Mouse (Mus musculus) right cerebral cortex, postnatal 10 days (tissue): ENCODE results near the gene Gch1.

Experiments
- DNase-seq, 2 experiments: peaks; one replicate each; pipeline ENCODE4 v3.0.0; 2021; ENCODE audit warnings: low spot score in 2 of 2

The Gch1 gene

GRCm38 (mm10) chr14:47188848-47189634 is at the start of gene Gch1:
Gene Gch1 (minus strand): TSS chr14:47189413.
- DNase-seq = peak; percentile 73 to 78

- no peak for DNase-seq
Observed at GRCm38 (mm10) chr14:47237286-47237685, 48.1 kb upstream of the Gch1 start.

- no peak for DNase-seq
Observed at GRCm38 (mm10) chr14:47236491-47236890, 47.3 kb upstream of the Gch1 start.

DNA sequence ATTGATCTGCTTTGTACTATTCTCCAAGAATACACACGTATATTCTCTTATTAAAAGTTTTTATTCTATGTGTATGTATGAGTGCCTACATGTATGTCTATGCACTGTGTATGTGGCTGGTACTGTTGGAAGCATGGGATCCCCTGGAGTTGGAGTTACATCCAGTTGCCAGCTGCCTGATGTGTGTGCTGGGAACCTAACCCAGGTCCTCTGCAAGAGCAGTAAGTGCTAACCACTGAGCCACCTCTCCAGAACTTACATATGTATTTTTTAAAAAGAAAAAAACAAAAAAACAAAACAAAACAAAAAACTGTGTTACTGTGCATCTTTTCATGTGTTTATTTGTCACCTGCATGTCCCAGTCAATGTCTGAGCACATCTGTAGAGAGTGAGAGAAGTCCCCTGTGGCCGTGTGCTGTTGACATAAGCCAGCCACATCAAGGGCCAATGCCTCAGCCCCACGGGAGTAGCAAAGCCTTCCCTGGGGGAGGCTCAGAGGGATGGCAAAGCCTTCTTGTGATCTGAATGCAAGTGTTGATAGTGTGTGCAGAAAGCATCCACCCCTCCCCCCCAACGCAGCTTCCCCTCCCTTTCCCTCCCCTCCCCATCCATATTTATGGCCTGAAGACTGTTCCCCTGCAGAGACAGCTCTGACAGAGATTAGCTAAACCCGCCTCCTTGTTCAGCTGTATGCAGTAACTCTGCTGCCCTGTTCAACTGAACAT is 45.5 kb upstream of the Gch1 start:
- DNase-seq = no peak

GRCm38 (mm10) chr14:47234032-47234431 is 44.8 kb upstream of the Gch1 start:
- no peak for DNase-seq

DNA sequence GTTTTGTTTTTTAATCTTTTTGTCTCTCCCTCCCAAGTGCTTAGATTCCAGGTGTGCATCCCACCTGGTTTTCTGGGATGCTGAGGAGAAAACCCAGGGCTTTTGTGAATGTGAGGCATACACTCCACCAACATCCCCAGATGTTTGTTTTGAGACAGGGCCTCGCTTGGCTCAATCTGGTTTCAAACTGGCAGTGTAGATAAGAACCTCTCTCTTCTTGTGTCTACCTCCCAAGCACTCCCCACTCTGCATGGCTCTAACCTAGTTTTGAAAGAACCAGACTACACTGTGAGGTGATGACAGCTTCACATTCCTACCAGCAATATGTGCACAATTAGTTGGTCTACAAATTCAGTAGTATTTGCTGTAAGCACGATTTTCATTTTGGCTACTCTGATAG is 44.4 kb upstream of the Gch1 start:
- no peak for DNase-seq

DNA sequence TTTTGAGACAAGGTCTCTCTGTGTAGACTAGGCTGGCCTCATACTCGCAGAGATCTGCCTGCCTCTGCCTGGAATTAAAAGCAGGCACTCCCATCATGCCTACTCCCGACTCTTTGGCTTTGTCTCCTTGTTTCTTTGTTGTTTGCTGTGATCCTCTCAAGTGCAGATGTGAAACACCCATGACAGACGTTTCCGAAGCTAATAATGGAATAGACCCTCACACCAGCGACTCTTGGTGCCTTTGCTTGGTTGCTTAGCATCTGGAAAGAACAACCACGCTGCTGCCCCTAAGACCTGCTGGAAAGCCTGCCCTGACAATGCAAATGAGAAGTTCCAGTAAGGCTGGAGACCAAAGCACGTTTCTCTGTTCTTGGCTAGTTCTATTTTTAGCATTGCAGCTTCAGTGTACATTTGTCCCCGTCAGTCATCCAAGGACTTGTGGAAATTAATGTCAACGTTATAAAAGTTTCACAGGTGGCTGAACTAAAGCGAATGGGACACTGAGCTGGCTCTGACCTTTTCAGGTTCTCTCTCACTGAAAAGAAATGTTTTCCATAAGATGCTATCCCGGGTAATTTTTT is 40.7 kb upstream of the Gch1 start:
- no peak for DNase-seq

GRCm38 (mm10) chr14:47225931-47226330 is 36.7 kb upstream of the Gch1 start:
- no peak for DNase-seq

DNA sequence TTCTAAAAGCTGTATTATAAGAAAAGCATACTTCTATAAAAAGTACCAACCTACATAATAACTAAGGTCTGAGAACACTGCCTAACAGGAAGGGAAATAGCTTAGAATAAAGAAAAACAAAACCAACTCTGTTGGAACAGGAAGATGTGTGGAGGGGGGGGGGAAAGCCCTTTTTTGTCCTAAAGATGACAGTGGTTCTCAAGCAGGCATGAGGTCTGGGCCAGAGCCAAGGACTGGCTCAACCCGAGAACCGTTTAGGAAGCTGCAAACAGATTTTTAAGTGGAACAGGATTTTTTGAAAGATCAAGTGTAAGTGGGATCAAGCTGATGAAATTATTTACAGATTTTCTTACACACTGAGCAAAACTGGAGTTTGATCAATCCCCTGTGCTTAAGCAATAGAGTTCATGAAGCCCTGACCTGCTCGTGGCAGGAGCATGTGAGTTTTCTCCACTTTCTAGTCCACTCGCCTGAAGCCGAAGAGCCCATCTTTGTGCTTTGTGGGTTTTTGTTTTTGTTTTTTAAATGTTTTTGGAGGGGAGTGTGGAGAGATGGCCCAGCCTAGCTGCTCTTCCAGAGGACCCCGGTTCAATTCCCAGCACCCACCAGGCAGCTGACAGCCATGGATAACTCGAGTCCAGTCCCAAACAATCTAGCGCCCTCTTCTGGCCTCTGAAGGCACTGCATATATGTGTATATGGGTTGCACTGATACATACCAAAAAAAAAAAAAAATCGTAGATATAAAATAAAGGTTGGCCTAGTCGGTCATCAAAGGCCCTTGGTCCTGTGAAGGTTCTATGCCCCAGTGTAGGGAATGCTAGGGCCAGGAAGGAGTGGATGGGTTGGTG is 35.5 kb upstream of the Gch1 start:
- DNase-seq = no peak

DNA sequence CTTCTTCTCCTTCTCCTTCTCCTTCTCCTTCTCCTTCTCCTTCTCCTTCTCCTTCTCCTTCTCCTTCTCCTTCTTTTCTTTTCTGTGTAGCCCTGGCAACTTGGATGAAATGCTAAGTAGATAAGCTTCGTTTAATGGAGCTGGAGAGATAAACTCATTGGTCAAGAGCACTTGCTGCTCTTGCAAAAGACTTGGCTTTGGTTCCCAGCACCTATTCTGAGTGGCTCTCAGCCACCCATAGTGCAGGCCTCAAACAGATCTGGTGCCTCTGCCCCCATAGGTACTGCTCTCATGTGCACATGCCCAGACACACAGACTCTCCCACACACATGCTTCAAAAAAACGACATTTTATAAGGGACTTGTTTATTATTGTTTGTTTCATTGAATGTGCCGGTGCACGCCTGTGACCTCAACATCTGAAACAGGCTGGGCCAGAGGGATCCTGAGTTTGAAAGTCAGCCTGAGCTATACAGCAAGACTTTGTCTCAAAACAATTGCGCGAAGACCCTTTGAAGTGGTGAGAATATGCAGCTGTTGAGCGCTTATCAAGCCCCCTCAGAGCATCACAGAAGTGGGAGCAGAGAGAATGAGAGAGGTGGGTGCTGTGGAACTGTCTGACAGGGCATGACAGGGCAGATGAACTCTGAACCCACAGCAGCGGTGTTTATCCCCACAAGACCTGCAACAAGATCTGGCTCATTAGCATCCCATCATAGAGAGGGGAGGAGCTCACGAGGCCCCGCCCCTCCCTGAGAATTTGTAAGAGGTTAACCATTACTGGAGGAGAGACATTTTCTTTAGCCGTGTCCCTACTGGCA is 33.6 kb upstream of the Gch1 start:
- DNase-seq = no peak

- no peak for DNase-seq
Observed at GRCm38 (mm10) chr14:47221567-47221966, 32.4 kb upstream of the Gch1 start.

GRCm38 (mm10) chr14:47220231-47221025 is 31.2 kb upstream of the Gch1 start:
- no peak for DNase-seq

DNA sequence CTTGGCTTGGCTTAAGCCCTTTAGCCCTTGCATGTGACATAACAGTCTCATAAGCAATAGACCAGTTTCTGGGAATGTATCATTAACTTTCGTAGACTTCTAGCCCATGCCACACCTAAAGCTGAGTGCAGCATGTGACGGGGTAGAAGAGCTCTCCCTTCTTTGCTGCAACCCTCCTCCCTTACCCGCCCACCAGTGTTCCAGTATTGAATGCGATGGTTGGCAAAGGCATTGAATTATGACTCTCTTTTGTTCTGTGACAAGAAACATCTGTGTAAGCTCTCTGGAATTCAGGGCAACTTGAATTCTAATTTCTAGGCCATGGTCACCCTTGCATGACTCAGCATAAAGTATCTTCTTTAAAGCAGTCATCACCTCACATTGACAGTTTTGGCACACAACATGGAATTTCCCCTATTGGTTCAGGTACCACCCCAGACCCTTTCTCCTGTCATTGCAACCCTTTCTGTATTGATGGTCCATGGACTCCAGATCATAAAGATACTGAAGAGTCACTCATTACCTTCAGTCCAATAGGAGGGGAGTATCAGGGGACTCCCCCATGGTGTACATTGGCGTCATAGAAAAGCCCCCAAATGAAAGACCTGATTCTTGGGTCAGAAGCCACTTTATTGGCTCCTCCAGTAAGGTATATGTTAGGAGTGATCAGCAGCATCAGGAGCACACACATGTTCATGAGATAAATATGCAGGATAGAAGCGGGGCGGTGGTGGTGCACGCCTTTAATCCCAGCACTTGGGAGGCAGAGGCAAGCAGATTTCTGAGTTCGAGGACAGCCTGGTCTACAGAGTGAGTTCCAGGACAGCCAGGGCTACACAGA is 29.8 kb upstream of the Gch1 start:
- no peak for DNase-seq

- DNase-seq = no peak
Observed at GRCm38 (mm10) chr14:47216541-47216940, 27.3 kb upstream of the Gch1 start.

DNA sequence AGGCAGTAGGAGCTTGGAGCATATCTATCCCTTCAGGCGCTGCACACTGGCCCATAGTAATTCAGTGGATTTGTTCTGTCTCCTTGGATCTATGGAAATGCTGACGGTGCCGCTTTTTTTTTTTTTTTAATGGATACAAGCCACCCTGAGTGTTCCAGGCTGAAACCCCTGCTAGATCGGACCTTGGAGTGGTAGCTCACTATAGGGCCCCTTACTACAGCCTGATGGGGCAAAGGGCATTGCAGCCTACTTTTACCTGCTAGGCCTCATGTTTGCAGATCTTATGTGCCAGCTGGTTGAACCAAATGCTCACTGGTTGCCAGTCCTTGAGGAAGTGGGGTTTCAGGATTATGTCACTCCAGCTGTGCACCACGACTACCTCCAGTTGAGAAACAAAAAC is 25.2 kb upstream of the Gch1 start:
- DNase-seq = no peak

- DNase-seq = no peak
Observed at GRCm38 (mm10) chr14:47213305-47213704, 24.1 kb upstream of the Gch1 start.

- no peak for DNase-seq
Observed at GRCm38 (mm10) chr14:47209669-47210164, 20.5 kb upstream of the Gch1 start.

GRCm38 (mm10) chr14:47208564-47209493 is 19.6 kb upstream of the Gch1 start:
- DNase-seq = no peak
